Mouse (Mus musculus) cerebellum, adult 9-10 months (tissue): ENCODE measurements around the gene Zswim5.

ENCODE experiments used
- DNase-seq: peaks from one replicate; pipeline ENCODE4 v3.0.0; 2022

Zswim5 gene

GRCm38 (mm10) chr4:116928006-116928651 lies 51.0 kb downstream of the Zswim5 start:
- DNase-seq: peak; percentile 16

- no peak for DNase-seq
Measured at GRCm38 (mm10) chr4:116939585-116939984, 62.4 kb downstream of the Zswim5 start.

DNA sequence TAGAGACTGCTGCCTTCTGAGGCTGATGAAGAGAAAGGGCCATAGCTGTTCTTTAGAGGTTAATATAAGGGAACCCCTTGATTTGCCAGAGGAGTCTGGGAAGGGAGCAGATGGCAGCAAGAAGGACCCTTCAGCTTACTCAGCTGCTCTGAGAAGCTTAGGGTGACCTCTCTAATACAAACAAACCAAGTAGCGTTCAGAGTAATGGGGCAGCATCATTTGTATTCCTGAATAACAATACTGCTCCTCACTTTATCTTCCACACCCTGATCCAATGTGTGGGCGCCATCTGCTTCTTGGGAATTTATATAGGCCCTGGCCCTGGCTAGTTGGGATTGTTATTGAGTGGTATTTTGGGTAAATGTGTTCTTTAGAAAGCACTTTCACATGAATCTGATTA lies 65.5 kb downstream of the Zswim5 start:
- no peak for DNase-seq

DNA sequence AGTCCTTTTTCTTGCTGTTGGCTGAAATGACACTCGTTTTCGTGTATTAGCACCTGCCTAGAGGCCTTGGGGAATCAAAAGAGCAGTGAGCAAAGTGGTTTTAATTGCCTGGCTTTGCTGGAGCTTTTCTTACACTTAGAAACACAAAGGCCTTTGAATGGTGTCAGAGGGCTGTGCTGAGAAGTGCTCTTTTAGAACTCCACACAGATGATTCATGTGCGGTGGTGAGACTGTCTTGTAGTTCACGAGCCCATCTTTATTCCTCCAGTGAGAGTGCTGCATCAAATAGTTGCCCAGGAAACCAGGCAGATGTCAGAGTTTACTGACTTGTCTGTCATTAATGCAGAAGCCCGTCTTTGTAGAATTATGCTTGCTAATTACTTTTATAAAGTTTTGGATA lies 66.9 kb downstream of the Zswim5 start:
- no peak for DNase-seq

DNA sequence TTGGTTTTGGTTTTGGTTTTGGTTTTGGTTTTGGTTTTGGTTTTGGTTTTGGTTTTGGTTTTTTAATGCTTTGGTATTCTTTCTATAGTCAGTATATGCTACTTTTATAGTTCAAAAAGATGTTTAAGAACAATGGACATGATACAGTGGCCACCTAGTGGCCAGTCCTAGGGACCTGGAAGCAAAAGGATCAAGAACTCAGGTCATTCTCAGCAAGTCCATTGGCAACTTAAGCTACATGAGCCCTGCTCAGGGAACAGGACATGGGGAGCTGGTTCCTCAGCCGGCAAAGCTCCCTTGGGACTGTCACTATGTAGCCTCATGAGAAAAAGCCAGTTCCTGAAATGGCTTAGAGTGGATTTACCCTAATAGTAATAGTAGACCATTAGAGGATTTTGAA lies 74.5 kb downstream of the Zswim5 start:
- DNase-seq: no peak

DNA sequence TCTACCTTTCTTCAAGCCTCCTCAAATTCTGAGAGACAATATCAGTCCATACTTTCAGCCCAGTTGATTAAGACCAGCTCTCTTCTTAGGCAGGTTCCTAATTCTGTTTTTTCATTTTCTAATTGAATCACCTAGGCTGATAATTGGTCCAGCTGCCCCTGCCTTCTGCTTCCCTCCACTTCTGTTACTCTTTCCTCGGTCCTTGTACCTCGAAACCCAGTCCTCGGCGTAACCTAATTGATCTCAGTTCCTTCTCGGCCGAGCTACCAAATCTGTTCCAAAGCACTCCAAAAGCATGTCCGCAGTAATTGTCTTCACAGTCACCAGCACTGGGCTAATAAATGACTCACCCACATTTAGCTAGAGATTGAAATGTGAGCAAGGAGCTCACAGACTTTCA lies 77.8 kb downstream of the Zswim5 start:
- no peak for DNase-seq

DNA sequence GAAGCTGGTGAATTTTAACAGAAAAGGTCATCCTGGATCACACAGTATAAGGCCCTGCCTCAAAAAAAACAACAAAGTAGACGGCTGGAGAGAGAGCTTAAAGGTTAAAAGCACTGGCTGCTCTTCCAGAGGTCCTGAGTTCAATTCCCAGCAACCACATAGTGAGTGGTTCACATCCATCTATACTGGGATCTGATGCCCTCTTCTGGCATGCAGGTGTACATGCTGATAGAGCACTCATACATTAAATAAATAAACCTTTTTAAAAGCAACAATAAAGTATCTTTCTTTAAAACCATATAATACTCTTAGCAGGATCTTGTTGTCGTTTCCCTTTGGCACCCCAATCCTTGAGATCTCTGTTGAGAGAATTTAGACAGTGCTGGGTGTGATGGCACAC lies 99.3 kb downstream of the Zswim5 start:
- no peak for DNase-seq

DNA sequence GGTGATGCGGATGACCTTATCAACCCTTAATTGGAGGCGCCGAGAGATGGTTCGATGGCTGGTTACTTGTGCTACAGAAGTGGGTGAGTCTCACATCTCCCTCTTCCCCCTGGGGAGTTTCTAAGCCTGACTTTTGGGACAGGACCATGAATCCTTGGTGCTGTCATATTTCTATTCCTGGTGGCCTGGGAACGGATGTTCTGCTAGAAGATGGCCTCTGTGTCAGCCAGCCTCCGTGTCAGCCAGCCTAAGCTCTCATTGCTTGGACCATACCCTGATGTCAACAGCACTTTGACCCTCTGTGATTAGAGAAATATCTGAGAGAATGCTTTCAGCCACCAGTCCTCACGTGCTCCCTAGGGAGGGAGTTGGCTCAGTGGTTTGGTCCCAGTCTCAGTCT lies 108.5 kb downstream of the Zswim5 start:
- no peak for DNase-seq

- DNase-seq: peak; percentile 87
Measured at GRCm38 (mm10) chr4:116986400-116987121, 109.4 kb downstream of the Zswim5 start.

- DNase-seq: no peak
Measured at GRCm38 (mm10) chr4:116987122-116987456, 109.9 kb downstream of the Zswim5 start.

DNA sequence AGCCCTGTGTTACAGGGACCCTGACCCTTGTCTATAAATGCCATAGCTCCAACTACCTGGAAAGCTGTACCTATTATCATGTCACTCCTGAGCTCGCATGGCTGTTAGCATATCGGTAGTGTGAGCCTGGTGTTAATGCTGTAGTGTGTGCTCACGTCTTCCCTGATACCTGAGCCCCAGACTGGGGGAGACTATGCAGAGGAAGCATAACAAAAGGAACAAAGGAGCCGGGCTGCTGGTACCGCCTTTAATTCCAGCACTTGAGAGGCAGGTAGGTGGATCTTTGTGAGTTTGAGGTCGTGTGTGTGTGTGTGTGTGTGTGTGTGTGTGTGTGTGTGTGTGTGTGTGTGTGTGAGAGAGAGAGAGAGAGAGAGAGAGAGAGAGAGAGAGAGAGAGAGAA lies 112.6 kb downstream of the Zswim5 start:
- DNase-seq: no peak

- DNase-seq: peak; percentile 93
Measured at GRCm38 (mm10) chr4:116991366-116991765, 114.2 kb downstream of the Zswim5 start.

- peak; percentile 97 for DNase-seq
Measured at GRCm38 (mm10) chr4:116993672-116994621, 116.8 kb downstream of the Zswim5 start, which contains the start of gene Urod. Gene Urod, minus strand, starts transcription at chr4:116994413.

DNA sequence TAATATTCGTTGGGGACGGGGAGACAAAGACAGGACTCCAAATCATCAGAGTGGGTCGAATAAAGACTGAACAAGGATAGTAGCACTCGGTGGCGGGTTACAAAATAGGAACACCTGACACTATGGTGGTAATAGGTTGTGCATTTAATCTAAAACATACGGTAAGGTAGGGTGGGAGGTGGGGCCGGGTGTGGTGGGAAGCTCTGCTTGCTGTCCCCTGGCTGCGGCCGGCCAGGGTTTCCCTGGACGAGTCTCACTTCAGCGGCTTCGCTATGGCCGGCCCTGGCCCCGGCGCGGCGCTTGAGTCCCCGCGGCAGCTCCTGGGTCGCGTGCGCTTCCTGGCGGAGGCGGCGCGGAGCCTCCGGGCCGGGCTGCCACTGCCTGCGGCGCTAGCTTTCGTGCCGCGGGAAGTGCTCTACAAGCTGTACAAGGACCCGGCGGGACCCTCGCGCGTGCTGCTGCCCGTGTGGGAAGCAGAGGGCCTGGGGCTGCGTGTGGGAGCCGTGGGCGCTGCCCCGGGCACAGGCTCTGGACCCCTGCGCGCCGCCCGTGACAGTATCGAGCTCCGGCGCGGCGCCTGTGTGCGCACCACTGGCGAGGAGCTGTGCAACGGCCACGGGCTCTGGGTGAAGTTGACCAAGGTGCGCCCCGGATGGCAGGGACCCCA lies 118.1 kb downstream of the Zswim5 start, which contains the start of gene Hectd3:
Gene Hectd3 (plus strand): TSS at position 187 of the 667 bp plus-strand sequence.
- DNase-seq: peak; percentile 75

GRCm38 (mm10) chr4:116995798-116996135 lies 118.6 kb downstream of the Zswim5 start:
- DNase-seq: peak; percentile 76

DNA sequence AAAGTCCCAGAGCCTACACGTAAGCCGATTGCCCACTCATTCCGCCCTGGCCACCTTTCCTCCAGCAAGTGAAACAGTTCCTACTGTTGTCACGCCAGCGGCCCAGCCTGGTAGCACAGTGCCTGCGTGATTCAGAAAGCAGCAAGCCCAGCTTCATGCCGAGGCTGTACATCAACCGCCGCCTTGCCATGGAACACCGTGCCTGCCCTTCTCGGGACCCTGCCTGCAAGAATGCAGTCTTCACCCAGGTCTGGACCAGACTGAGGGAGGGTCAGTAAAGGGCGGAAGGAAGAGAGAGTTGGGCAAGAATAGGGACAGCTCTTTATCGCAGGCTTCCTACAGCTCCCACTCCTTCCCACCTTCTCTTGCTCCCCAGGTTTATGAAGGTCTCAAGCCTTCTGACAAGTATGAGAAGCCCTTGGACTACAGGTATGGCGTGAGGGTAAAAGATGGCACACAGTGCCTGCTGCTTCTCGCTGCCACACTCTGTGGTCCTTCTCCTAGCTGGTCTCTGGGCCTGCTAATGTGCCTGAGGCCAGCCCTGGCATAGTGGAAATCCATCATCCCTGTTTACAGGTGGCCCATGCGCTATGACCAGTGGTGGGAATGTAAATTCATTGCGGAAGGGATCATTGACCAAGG lies 122.5 kb downstream of the Zswim5 start:
- DNase-seq: no peak

DNA sequence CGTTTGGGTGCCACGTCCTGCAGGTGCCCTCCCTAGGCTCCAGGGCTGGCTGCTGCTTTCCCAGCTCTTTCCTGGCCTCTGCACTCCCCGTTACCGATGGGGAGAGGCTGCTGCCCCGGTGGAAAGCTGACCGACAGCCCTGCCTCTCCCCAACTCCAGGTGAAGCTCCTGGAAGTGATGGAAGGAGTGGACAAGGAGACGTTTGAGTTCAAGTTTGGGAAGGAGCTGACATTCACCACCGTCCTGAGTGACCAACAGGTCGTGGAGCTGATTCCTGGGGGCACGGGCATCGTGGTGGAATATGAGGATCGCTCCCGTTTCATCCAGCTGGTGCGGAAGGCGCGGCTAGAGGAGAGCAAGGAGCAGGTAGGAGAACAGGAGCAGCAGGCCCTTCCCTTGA lies 124.8 kb downstream of the Zswim5 start:
- DNase-seq: no peak

GRCm38 (mm10) chr4:117002543-117003521 lies 125.7 kb downstream of the Zswim5 start:
- peak; percentile 73 for DNase-seq

DNA sequence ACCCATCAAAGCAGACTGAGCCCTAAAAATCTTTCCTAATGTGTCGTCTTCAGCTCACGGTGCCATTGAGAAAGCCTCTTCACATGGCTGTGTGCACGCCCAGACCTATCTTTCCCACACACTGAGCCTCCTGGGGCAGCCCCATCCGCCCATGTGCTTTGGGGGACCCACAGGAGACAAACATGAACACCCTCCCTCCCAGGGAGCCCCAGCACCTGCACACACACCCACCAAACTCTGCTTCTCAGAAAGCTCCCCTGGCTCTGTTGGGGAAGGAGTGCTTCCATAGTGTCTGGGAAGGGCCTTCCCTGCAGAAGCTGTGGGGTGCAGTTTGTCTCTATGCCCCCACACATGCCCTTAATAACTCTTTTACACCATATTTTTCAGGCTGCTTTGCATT lies 127.5 kb downstream of the Zswim5 start:
- no peak for DNase-seq

- no peak for DNase-seq
Measured at GRCm38 (mm10) chr4:117005611-117006400, 128.6 kb downstream of the Zswim5 start.
